Mouse (Mus musculus) cerebellum, adult 9-11 months (tissue): ENCODE data around the gene Mrpl14.
A peak's percentile ranks its signal among the peaks of the same experiment; 100 is the strongest.

Experiments used
- DNase-seq: peaks from one replicate; pipeline ENCODE4 v3.0.0; 2022

Mrpl14 gene

GRCm38 (mm10) chr17:45727481-45727880, 41.4 kb downstream of the Mrpl14 start:
- no peak for DNase-seq

GRCm38 (mm10) chr17:45727983-45728723, 42.0 kb downstream of the Mrpl14 start:
- no peak for DNase-seq

- DNase-seq, result no peak
These were observed 43.3 kb downstream of the Mrpl14 start for GRCm38 (mm10) chr17:45729387-45729786.

- no peak for DNase-seq
These were observed 44.6 kb downstream of the Mrpl14 start for GRCm38 (mm10) chr17:45730696-45731095.

GRCm38 (mm10) chr17:45731172-45731864, 45.2 kb downstream of the Mrpl14 start:
- DNase-seq, result peak; percentile 87

- peak; percentile 63 for DNase-seq
These were observed 47.1 kb downstream of the Mrpl14 start for GRCm38 (mm10) chr17:45733038-45733734.

- peak; percentile 82 for DNase-seq
These were observed 47.7 kb downstream of the Mrpl14 start, which contains the start of gene 1600014C23Rik for GRCm38 (mm10) chr17:45733735-45734301. Gene 1600014C23Rik, minus strand, starts transcription at chr17:45733844.

GRCm38 (mm10) chr17:45734333-45734732, 48.2 kb downstream of the Mrpl14 start:
- DNase-seq, result no peak

GRCm38 (mm10) chr17:45734881-45735280, 48.8 kb downstream of the Mrpl14 start:
- DNase-seq, result peak; percentile 67

- DNase-seq, result peak; percentile 87
These were observed 49.5 kb downstream of the Mrpl14 start for GRCm38 (mm10) chr17:45735382-45736310.

- peak; percentile 93 for DNase-seq
These were observed 50.4 kb downstream of the Mrpl14 start for GRCm38 (mm10) chr17:45736311-45737077.

GRCm38 (mm10) chr17:45737078-45737601, 51.0 kb downstream of the Mrpl14 start:
- DNase-seq, result peak; percentile 67

- no peak for DNase-seq
These were observed 56.4 kb downstream of the Mrpl14 start for GRCm38 (mm10) chr17:45742371-45743147.

GRCm38 (mm10) chr17:45745629-45746028, 59.5 kb downstream of the Mrpl14 start:
- no peak for DNase-seq

- DNase-seq, result no peak
These were observed 60.6 kb downstream of the Mrpl14 start for GRCm38 (mm10) chr17:45746755-45747154.

- DNase-seq, result no peak
These were observed 61.2 kb downstream of the Mrpl14 start for GRCm38 (mm10) chr17:45747293-45747692.
